Mouse (Mus musculus) cerebellum, adult 2 months (tissue): ENCODE measurements at regions not wholly inside any gene's neighbourhood (a gene's known extent, or its start where the extent isn't known, plus 50 kb on each side); places are given as distances from the start of the nearest gene placed in this dataset.

ENCODE experiments used
- DNase-seq, 2 experiments: peaks; one replicate each; pipeline ENCODE4 v3.0.0; 2021
- H3K27ac ChIP-seq: fragments of 200-500 bp; 2 replicates; pipeline ENCODE4 v1.5.1; 2012; ENCODE audit warnings: low read length, control low read depth, inconsistent platforms; ENCODE audit not compliant: insufficient read depth
- H3K27me3 ChIP-seq: fragments of 200-500 bp; 2 replicates; pipeline ENCODE4 v1.6.1; 2012; ENCODE audit warnings: inconsistent platforms, mild to moderate bottlenecking, low read length, moderate library complexity; ENCODE audit not compliant: control insufficient read depth, insufficient read depth
- H3K4me1 ChIP-seq: fragments of 200-500 bp; 2 replicates; pipeline ENCODE4 v1.6.1; 2011; ENCODE audit warnings: low read length; ENCODE audit not compliant: control insufficient read depth, insufficient read depth
- H3K4me3 ChIP-seq: fragments of 200-500 bp; replicated peaks from 2 replicates; pipeline ENCODE3; 2011; ENCODE audit warnings: mild to moderate bottlenecking, low read depth, low read length, control low read depth; ENCODE audit not compliant: insufficient read depth
- CTCF ChIP-seq: fragments of 200-500 bp; IDR thresholded peaks from 2 replicates; pipeline ENCODE4 v1.5.1; 2011; ENCODE audit warnings: low read depth, mild to moderate bottlenecking, control low read depth, low read length, moderate library complexity, borderline replicate concordance; ENCODE audit not compliant: insufficient read depth
- POLR2A ChIP-seq: fragments of 200-500 bp; IDR thresholded peaks from 2 replicates; pipeline ENCODE4 v1.6.1; 2011; ENCODE audit warnings: low read length, control low read depth, borderline replicate concordance; ENCODE audit not compliant: insufficient read depth
- WGBS: fragments of 180-500 bp; shearing (Covaris S2); methylation state at CpG from one replicate; pipeline ENCODE4 v1.1.7; 2018; 5-methylcytosine and 5-hydroxymethylcytosine counted together

DNA sequence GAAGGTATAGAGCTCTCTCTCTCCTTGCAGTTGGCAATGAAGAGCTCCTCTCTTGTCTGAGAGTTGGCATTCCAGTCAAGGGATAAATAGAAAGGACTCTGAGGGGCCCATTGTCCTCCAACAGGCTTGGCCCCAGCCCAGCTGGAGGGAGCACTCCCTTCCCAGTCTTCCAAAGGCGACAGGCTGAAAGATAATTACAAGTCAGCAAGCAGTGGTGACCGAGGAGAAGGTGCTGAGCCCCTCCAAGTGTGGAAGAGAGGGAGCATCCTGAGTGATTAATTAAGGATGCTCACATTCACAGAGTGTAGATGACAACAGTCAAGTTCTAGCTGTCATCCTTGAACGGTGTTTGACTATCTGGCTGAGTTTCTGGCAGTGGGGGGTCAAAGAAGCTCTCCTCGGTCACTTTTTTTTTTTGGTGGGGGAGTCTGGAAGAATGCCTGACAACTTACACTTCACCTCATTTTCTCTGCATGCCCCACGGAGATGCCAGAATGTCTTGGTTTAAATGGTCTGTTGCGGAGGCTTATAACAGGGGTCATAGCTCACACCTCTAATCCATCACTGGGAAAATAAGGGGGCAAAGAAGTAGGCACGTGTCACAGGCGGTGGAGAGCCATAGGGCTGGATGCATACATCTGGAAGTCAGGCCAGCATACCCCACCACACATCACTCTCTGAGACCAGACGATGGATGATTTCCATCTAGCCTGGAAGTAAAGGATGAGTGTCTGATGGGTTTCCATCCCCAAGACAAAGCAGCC is 93.5 kb upstream of the Lclat1 start:
- TF ChIP-seq POLR2A = no peak
- no peak for TF ChIP-seq CTCF
- 17% methylated on average over 9 of the region's 9 CpGs for WGBS
- no peak overlapping the region for H3K4me3 ChIP-seq
- no peak overlapping the region for H3K27ac ChIP-seq
- DNase-seq = peak in 1 of 2 experiments; percentile 5
- H3K27me3 ChIP-seq = no peaks in the 10 kb centered on the region; the same call in 1 of the 2 replicates
- H3K4me1 ChIP-seq = 0 out of 2 replicates have a peak, but pooled peaks cover 3% of the 10 kb centered on the region

DNA sequence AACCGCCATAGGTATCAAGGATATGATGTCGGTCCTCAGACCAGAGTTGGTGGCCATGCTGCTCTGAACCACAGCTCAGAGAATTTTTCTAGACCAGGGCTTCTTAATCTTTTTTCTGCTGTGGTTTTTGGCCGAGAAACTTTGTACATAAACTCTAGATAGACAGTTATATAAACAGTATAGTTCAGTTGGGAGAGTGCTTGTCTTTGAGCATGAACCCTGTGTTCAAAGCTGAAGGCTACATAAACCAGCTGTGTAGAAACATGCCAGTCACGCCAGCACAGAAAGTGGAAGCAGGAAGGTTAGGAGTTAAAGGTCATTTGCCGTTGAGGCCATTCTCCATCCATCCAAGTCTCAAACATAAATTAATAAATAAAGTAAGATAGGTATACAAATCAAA is 90.6 kb upstream of the Lclat1 start:
- Histone ChIP-seq H3K27me3 (no peaks in the 10 kb centered on the region; the same call in 1 of the 2 replicates), H3K4me3 (no peak overlapping the region), H3K4me1 (no peaks in the 10 kb centered on the region), H3K27ac (no peak overlapping the region)
- DNase-seq = no peak
- WGBS = 93% methylated on average over 5 of the region's 5 CpGs
- TF ChIP-seq CTCF (no peak), POLR2A (no peak)

DNA sequence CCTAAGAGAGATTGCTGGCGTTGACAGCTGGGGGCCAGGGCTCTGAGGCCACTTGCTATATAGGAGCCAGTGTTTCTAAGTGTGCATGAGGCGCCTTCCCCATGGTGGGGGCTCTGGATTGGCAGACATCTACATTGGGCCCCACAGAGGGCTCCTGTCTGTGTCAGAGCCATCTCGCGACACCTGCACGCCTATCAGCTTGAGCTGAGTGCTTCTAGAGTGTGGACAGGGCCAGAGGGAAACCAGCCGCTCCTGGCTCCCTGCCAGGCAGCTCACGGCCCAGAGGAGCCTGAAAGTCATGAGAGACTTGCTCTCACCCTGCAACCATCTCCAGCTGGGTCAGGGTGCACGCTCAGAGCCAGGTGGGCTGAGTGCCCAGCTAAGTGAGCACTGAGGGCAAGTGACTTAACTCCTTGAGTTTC is 85.1 kb upstream of the Lclat1 start:
- TF ChIP-seq POLR2A (no peak), CTCF (no peak)
- H3K4me1 ChIP-seq = no peaks in the 10 kb centered on the region
- WGBS = 23% methylated on average over 8 of the region's 8 CpGs
- peak in 1 of 2 experiments; percentile 4 for DNase-seq
- no peak overlapping the region for H3K4me3 ChIP-seq
- no peak overlapping the region for H3K27ac ChIP-seq
- no peaks in the 10 kb centered on the region for H3K27me3 ChIP-seq

DNA sequence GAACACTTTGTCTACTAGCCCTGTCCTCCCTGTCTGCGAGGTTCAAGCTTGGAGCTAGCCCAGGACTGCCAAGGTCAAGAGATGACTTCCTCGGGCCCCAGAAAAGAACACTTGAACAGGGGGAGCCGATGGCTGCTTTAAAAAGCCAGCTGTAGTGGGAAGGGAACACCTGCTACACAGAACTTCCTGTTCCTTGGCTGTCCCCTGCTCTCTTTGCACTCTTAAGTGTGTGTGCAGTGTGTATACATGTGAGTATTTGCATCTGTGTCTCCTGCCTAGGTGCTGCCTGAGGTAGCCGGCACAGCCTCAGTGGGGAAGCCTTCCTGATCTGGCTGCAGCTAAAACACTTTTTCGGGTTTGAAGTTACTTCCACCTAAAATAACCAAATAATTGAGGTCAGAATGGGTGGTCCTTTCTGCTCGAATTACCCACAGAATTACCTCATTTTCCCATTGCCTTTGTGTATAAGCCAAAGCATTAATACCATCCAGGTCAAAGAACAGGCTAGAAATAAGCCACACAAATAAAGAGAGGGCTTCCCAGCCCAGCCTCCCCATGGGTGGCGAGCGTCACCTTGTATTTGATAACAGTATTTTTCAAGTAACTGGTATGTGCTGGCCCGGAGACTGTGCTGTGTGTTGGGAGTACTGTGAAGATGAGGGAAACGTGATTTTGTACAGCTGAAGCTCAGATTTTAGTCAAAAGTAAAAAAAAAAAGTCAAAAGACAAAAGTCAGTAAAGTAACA is 84.2 kb upstream of the Lclat1 start:
- Histone ChIP-seq H3K27ac (no peak overlapping the region), H3K4me3 (no peak overlapping the region), H3K27me3 (no peaks in the 10 kb centered on the region), H3K4me1 (no peaks in the 10 kb centered on the region)
- no peak for TF ChIP-seq POLR2A
- TF ChIP-seq CTCF = no peak
- DNase-seq = no peak
- WGBS = 46% methylated on average over 10 of the region's 10 CpGs

DNA sequence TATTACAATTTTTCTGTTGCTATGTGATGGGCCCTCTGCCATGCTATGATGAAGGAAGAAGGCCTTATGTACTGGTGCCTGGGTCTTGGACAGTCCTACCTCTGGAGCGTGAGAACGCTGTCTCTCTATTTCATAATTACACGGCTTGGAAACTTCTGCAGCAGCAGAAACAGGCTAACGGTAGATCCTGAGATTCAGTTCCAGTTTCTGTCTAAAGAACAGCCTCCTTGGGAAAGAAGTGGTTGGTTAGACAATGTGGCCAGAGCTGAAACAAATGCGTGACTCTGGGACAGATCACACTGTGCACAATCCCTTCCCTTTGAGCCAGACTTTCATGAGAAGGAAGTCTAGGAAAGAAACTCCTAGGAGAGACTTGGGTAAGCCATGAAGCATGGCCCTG is 80.7 kb upstream of the Lclat1 start:
- no peak for TF ChIP-seq CTCF
- TF ChIP-seq POLR2A = no peak
- Histone ChIP-seq H3K27me3 (no peaks in the 10 kb centered on the region), H3K27ac (no peak overlapping the region), H3K4me1 (no peaks in the 10 kb centered on the region), H3K4me3 (no peak overlapping the region)
- 90% methylated on average over 5 of the region's 5 CpGs for WGBS
- no peak for DNase-seq

DNA sequence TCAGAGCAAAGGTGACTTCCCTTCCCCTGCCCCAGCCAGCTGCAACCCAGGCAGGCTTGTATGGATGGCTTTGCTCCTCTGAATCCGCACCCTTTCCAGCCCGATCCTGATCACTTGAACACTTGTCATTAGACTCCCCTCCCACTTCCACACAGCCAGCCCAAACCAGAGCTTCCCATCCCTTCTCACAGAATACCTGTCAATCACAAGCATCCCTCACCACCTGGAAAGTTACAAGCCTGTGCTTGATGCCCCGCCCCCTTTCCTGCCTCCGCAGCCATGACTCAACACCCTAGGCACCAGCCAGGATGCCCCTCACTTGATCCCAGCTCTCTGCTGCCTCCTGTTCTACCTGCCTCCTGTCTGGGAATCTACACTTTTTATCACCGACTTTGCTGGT is 76.0 kb upstream of the Lclat1 start:
- no peak overlapping the region for H3K4me3 ChIP-seq
- TF ChIP-seq CTCF (no peak), POLR2A (no peak)
- H3K4me1 ChIP-seq = no peaks in the 10 kb centered on the region
- H3K27me3 ChIP-seq = no peaks in the 10 kb centered on the region
- WGBS = 67% methylated on average over 5 of the region's 5 CpGs
- H3K27ac ChIP-seq = no peak overlapping the region
- DNase-seq = no peak

DNA sequence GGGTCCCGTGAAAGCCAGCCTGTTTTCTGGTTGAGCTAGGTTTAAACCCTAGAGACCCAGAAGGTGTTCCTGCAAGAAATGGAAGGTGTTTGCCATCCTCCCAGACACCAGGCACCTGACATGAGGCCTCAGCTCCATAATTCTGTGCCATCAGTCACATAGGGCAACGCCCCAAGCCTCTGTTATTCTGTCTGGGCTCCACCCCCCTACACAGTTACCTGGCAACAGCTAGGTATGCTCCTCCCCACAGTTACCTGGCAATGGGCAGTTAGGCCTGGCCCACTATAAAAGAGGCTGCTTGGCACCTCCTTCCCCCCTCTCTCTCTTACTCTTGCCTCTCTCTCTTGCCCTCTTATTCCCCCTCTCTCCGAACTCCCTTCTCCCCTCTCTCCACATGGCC is 75.5 kb upstream of the Lclat1 start:
- Histone ChIP-seq H3K4me1 (no peaks in the 10 kb centered on the region), H3K27ac (no peak overlapping the region), H3K27me3 (no peaks in the 10 kb centered on the region), H3K4me3 (no peak overlapping the region)
- 78% methylated on average over 3 of the region's 3 CpGs for WGBS
- no peak for TF ChIP-seq CTCF
- TF ChIP-seq POLR2A = no peak
- DNase-seq = no peak

DNA sequence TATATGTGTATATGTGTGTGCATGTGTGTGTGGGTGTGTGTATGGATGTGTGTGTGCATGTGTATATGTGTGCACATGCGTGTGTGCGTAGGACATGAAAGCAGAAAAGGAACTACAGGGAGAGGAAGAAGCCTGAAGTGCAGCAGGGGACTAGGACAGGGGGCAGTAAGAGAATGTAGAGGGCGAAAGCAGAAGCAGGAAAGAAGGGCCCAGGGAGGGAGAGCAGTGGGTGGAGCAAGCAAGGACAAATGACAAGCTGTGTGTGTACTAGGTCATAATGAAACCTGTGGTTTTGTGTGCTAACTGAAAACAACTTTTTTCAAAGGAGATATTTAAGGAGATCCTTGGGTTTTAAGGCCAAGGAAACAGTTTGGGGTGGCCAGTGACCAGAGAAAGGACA is 73.4 kb upstream of the Lclat1 start:
- H3K27me3 ChIP-seq = no peaks in the 10 kb centered on the region

More for the DNA sequence above, 73.4 kb upstream of the Lclat1 start:
- TF ChIP-seq POLR2A (no peak), CTCF (no peak)
- Histone ChIP-seq H3K27ac (no peak overlapping the region), H3K4me1 (no peaks in the 10 kb centered on the region), H3K4me3 (no peak overlapping the region)
- DNase-seq = no peak
- WGBS = 92% methylated on average over 3 of the region's 3 CpGs
